8 mouse cellular contexts compared by ENCODE assay signal in genomic region chr9:21760155-21761088, GRCm38 (mm10). TPM values are rescaled to one million over a fixed set of nuclear protein-coding genes. Genes with fewer than 3 reads are reported as not detected.
DNase-seq lines count a peak whose midpoint lies in the region; ATAC-seq lines count a peak whose summit lies in the region.

TSS of gene Spc24 (minus strand) at chr9:21760303.

- H3K4me2 ChIP-seq in kidney, embryonic 15.5 days: peak within 1 kb of the TSS; percentile 83

- peak within 1 kb of the TSS; percentile 91 for H3K4me3 ChIP-seq in heart, embryonic 10.5 days
- H3K4me3 ChIP-seq in kidney, embryonic 15.5 days (replicated peaks): peak within 1 kb of the TSS; percentile 97

- DNase-seq in B cell, adult 2 months: peak; percentile 95 to 96
- DNase-seq in brain, adult 2 months (ENCODE audit: low read depth, low spot score): peak; percentile 99
- peak; percentile 99 for DNase-seq in heart, embryonic 10.5 days (ENCODE audit: low spot score)
- DNase-seq in liver: peak; percentile 96
- DNase-seq in spleen, postnatal 4 days (ENCODE audit: low spot score in 2 of 2): peak; percentile 97 to 98

- no peaks in the 10 kb centered on the region for H3K9me3 ChIP-seq in heart, embryonic 10.5 days
- H3K9me3 ChIP-seq in kidney, embryonic 15.5 days (replicated peaks): no peaks in the 10 kb centered on the region

- H3K27me3 ChIP-seq in heart, embryonic 10.5 days (ENCODE audit: insufficient read depth, poor library complexity, severe bottlenecking): no peaks in the 10 kb centered on the region
- H3K27me3 ChIP-seq in kidney, embryonic 15.5 days: no peaks in the 10 kb centered on the region

- H3K27ac ChIP-seq in heart, embryonic 10.5 days: peak within 1 kb of the TSS; percentile 97
- peak within 1 kb of the TSS; percentile 76 for H3K27ac ChIP-seq in kidney, embryonic 15.5 days

- peak within 1 kb of the TSS; percentile 89 for H3K9ac ChIP-seq in kidney, embryonic 15.5 days

- H3K36me3 ChIP-seq in heart, embryonic 10.5 days: peaks cover 25% of the 10 kb centered on the region
- peaks cover 22% of the 10 kb centered on the region for H3K36me3 ChIP-seq in kidney, embryonic 15.5 days

- peak; percentile 95 for ATAC-seq in erythroblast, adult 5-6 weeks (replicated peaks; ENCODE audit: low FRiP score, poor library complexity, severe bottlenecking)
- ATAC-seq in kidney, embryonic 15.5 days (replicated peaks; ENCODE audit: low FRiP score): peak; percentile 97
- peak; percentile 97 for ATAC-seq in monocyte, adult 5-6 weeks (replicated peaks; ENCODE audit: insufficient number of reproducible peaks, low FRiP score, low TSS enrichment, poor library complexity, severe bottlenecking)

- H3K4me1 ChIP-seq in heart, embryonic 10.5 days: peaks cover 40% of the 10 kb centered on the region
- H3K4me1 ChIP-seq in kidney, embryonic 15.5 days: peaks cover 19% of the 10 kb centered on the region

- WGBS in heart, embryonic 10.5 days: under 1% methylated on average over 52 of the region's 54 CpGs
- WGBS in kidney, embryonic 15.5 days: under 1% methylated on average over 49 of the region's 54 CpGs

RNA-seq across cellular contexts. Expression of gene Spc24, which starts in this region (rescaled TPM):
- 28.0 and 63.8 TPM in 2 replicates for total RNA-seq in erythroblast, adult 5-6 weeks (2015; ENCODE audit: low replicate concordance)
- total RNA-seq in erythroblast, adult 5-6 weeks (2017; ENCODE audit: low replicate concordance): 23.6 and 31.9 TPM in 2 replicates
- polyA plus RNA-seq in heart, embryonic 10.5 days (2016; fragmentation: Nextera tagmentation; extraction: Ambion mirVana): 112 and 160 TPM in 2 replicates
- 126 and 135 TPM in 2 replicates for polyA plus RNA-seq in kidney, embryonic 15.5 days (2015; fragmentation: Nextera tagmentation; extraction: Ambion mirVana)
- total RNA-seq in monocyte, adult 5-6 weeks (2017): 4.1 to 8.0 TPM (median 6.2 TPM) in 3 replicates

Comparison
In these comparisons a context has a peak if more than half of its experiments do, and no peak if none do; other contexts are left out.
1. Peak in every context shown above with its lines: DNase-seq, ATAC-seq, H3K4me3 ChIP-seq and H3K27ac ChIP-seq.